Mouse (Mus musculus) liver, embryonic 11.5 days (tissue): ENCODE data around the gene Mphosph10. TPM values are rescaled to one million over a fixed set of nuclear protein-coding genes. Genes with fewer than 3 reads are reported as not detected.

Source experiments
- ATAC-seq: fragments of 200-750 bp; cut with Nextera tagmentation; replicated peaks from 2 replicates; pipeline ENCODE4 v1.8.0; 2017; ENCODE audit warnings: moderate number of reproducible peaks, mild to moderate bottlenecking, moderate TSS enrichment, moderate library complexity; ENCODE audit not compliant: low FRiP score
- DNase-seq: peaks from one replicate; pipeline ENCODE4 v3.0.0-alpha.2; 2017; ENCODE audit warnings: low spot score
- H3K27ac ChIP-seq: fragments of 300-500 bp; sonication (generic); 2 replicates; pipeline ENCODE4 v1.5.1; 2014; ENCODE audit warnings: mild to moderate bottlenecking, low read depth, low read length, control low read depth
- H3K27me3 ChIP-seq: fragments of 300-500 bp; sonication (generic); replicated peaks from 2 replicates; pipeline ENCODE4 v1.6.1; 2014; ENCODE audit warnings: low read length, mixed read lengths; ENCODE audit not compliant: control insufficient read depth, insufficient read depth
- H3K36me3 ChIP-seq: fragments of 300-500 bp; sonication (generic); 2 replicates; pipeline ENCODE4 v1.6.1; 2014; ENCODE audit warnings: mild to moderate bottlenecking, low read length, moderate library complexity, mixed read lengths; ENCODE audit not compliant: control insufficient read depth, insufficient read depth
- H3K4me1 ChIP-seq: fragments of 300-500 bp; sonication (generic); replicated peaks from 2 replicates; pipeline ENCODE4 v1.6.1; 2014; ENCODE audit warnings: low read length, mixed read lengths; ENCODE audit not compliant: control insufficient read depth, insufficient read depth
- H3K4me2 ChIP-seq: fragments of 300-500 bp; sonication (generic); 2 replicates; pipeline ENCODE4 v1.6.1; 2014; ENCODE audit warnings: mild to moderate bottlenecking, control low read depth, moderate library complexity
- H3K4me3 ChIP-seq: fragments of 300-500 bp; sonication (generic); 2 replicates; pipeline ENCODE4 v1.5.1; 2014; ENCODE audit warnings: low read depth, low read length, control low read depth
- H3K9ac ChIP-seq: fragments of 300-500 bp; sonication (generic); 2 replicates; pipeline ENCODE4 v1.6.1; 2014; ENCODE audit warnings: low read depth, low read length, control low read depth
- H3K9me3 ChIP-seq: fragments of 300-500 bp; sonication (generic); 2 replicates; pipeline ENCODE4 v1.6.1; 2016; ENCODE audit warnings: low read length, inconsistent platforms, mixed read lengths; ENCODE audit not compliant: control insufficient read depth
- WGBS: fragments of 180-500 bp; shearing (Covaris S2); extraction: QIAGEN DNeasy Blood & Tissue Kit; methylation state at CpG from one replicate; pipeline ENCODE4 v1.1.7; 2014; 5-methylcytosine and 5-hydroxymethylcytosine counted together
- polyA plus RNA-seq: library from polyadenylated mRNA; unstranded; fragments of >200 nt; fragmentation: Nextera tagmentation; extraction: Ambion mirVana; gene quantifications from 2 replicates; pipeline ENCODE4 v1.2.1, GENCODE M21; 2014

Mphosph10 gene
- polyA plus RNA-seq, 1 experiment from 2014 or later = 73.4 TPM

DNA sequence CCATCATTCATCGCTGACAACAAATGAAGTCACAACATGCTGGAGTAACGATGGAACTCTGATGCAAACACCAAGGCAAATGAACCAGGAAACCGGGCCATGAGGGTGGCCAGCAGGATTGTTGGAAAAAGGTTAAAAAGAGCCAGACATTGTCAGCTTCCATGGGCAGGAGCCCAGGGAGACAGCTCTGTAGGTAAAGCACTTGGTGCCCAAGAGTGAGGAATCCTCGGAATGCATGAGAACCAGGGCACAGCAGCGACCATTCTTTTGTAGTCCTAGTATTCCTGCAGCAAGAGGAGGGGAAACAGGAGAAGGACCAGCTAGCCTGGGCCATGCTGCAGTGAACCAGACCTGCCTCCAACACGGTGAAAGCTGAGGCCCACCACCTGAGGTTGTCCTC is 33.4 kb downstream of the Mphosph10 start:
- 92% methylated on average over 6 of the region's 6 CpGs for WGBS
- no peaks in the 10 kb centered on the region for H3K4me1 ChIP-seq
- no peak for ATAC-seq

DNA sequence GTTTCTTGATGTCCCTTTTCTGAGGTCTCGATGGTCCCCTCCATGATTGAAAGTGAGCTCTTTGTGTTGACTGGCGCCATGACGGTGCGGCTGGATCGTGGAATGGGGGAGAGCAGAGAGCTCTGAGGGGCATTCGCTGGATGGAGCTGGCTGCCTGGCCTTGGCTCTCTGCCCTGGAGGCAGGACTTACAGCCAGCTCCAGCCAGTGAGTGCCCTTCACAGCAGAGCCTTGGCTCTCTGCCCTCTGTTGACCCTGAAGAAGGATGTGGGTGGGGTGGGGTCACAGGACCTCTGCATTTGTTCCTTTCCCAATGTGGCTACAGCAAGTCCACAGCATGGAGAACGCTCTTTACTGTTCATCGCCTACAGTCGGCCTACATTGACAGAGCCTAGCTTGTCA is 34.7 kb downstream of the Mphosph10 start:
- Histone ChIP-seq H3K27me3 (no peaks in the 10 kb centered on the region), H3K4me3 (no peak overlapping the region), H3K36me3 (peaks cover 8% of the 10 kb centered on the region; the same call in 1 of the 2 replicates), H3K9me3 (no peaks in the 10 kb centered on the region), H3K4me2 (no peak overlapping the region), H3K9ac (no peak overlapping the region), H3K4me1 (no peaks in the 10 kb centered on the region), H3K27ac (no peak overlapping the region)
- DNase-seq (no peak), ATAC-seq (no peak)
- WGBS = 92% methylated on average over 9 of the region's 9 CpGs

More for the DNA sequence above, 33.4 kb downstream of the Mphosph10 start:
- Histone ChIP-seq H3K4me2 (no peak overlapping the region), H3K9ac (no peak overlapping the region), H3K4me3 (no peak overlapping the region), H3K36me3 (peaks cover 8% of the 10 kb centered on the region; the same call in 1 of the 2 replicates), H3K27ac (no peak overlapping the region), H3K27me3 (no peaks in the 10 kb centered on the region), H3K9me3 (no peaks in the 10 kb centered on the region)
- DNase-seq = no peak

GRCm38 (mm10) chr7:64356661-64357060 is 35.4 kb downstream of the Mphosph10 start:
- ATAC-seq (no peak), DNase-seq (no peak)
- no peak overlapping the region for H3K4me3 ChIP-seq
- no peaks in the 10 kb centered on the region for H3K4me1 ChIP-seq
- H3K4me2 ChIP-seq = no peak overlapping the region
- H3K9me3 ChIP-seq = no peaks in the 10 kb centered on the region
- H3K36me3 ChIP-seq = peaks cover 3% of the 10 kb centered on the region; the same call in 1 of the 2 replicates
- H3K9ac ChIP-seq = no peak overlapping the region
- no peak overlapping the region for H3K27ac ChIP-seq
- no peaks in the 10 kb centered on the region for H3K27me3 ChIP-seq
- 76% methylated on average over 5 of the region's 5 CpGs for WGBS

- ATAC-seq = no peak
- 89% methylated on average over 14 of the region's 14 CpGs for WGBS
- Histone ChIP-seq H3K9ac (no peak overlapping the region), H3K4me1 (no peaks in the 10 kb centered on the region), H3K4me2 (no peak overlapping the region), H3K4me3 (no peak overlapping the region), H3K36me3 (peaks cover 6% of the 10 kb centered on the region; the same call in 1 of the 2 replicates), H3K9me3 (no peaks in the 10 kb centered on the region), H3K27ac (no peak overlapping the region), H3K27me3 (no peaks in the 10 kb centered on the region)
- no peak for DNase-seq
Observed at GRCm38 (mm10) chr7:64354206-64354605, 37.9 kb downstream of the Mphosph10 start.

DNA sequence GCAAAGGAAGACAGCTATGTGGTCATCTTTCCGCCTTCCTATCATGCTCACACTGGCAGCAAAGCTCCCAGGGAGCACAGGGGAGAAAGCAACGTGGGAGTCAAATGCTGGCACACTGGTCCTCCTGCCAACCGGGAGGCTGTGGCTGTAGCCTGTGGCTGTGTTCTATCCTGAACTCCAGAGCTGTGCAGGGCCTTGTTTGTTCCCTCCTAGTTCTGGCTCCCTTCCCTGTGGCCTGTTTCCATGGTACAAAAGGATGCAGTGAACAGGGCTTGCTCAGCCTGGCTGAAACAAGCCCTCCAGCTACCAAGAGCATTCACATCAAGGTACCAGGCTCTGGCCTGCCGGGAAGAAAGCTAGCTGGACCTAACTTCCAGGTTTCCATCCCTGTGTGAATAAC is 41.0 kb downstream of the Mphosph10 start:
- H3K9me3 ChIP-seq = no peaks in the 10 kb centered on the region
- no peak overlapping the region for H3K4me2 ChIP-seq
- DNase-seq (no peak), ATAC-seq (no peak)
- H3K9ac ChIP-seq = no peak overlapping the region
- no peak overlapping the region for H3K27ac ChIP-seq
- WGBS = 83% methylated on average over 4 of the region's 4 CpGs
- H3K4me3 ChIP-seq = no peak overlapping the region
- H3K4me1 ChIP-seq = no peaks in the 10 kb centered on the region
- H3K27me3 ChIP-seq = no peaks in the 10 kb centered on the region
- peaks cover 9% of the 10 kb centered on the region; the same call in 1 of the 2 replicates for H3K36me3 ChIP-seq

GRCm38 (mm10) chr7:64349147-64349861 is 42.8 kb downstream of the Mphosph10 start:
- Histone ChIP-seq H3K9ac (no peak overlapping the region), H3K4me1 (no peaks in the 10 kb centered on the region), H3K4me3 (no peak overlapping the region), H3K9me3 (no peaks in the 10 kb centered on the region), H3K4me2 (no peak overlapping the region), H3K36me3 (peaks cover 11% of the 10 kb centered on the region; the same call in 1 of the 2 replicates), H3K27ac (no peak overlapping the region), H3K27me3 (no peaks in the 10 kb centered on the region)
- WGBS = 91% methylated on average over 15 of the region's 15 CpGs
- DNase-seq (no peak), ATAC-seq (no peak)

DNA sequence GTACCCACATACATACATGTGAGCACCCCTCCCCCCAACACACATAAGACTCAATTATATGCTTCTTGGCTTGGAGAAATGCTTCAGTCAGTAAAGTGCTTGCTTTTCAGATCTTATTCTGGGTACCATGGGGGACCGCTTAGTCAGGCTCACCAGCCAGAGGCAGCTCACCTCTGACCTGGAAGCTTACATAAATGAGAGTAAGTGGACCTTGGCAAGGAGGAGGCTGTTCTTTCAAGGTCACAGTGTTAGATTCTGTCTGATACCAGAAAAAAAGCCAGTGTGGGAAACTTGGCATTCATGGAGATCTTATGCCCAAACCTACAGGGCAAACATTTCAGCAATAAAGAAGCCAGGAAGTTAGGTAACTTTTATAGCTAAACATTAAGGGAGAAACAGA is 44.3 kb downstream of the Mphosph10 start:
- Histone ChIP-seq H3K4me1 (no peaks in the 10 kb centered on the region), H3K27ac (no peak overlapping the region), H3K9me3 (no peaks in the 10 kb centered on the region), H3K36me3 (peaks cover 11% of the 10 kb centered on the region; the same call in 1 of the 2 replicates), H3K4me3 (no peak overlapping the region), H3K4me2 (no peak overlapping the region), H3K27me3 (no peaks in the 10 kb centered on the region), H3K9ac (no peak overlapping the region)
- WGBS = 93% methylated on average over 1 of the region's 1 CpGs
- no peak for DNase-seq
- no peak for ATAC-seq

DNA sequence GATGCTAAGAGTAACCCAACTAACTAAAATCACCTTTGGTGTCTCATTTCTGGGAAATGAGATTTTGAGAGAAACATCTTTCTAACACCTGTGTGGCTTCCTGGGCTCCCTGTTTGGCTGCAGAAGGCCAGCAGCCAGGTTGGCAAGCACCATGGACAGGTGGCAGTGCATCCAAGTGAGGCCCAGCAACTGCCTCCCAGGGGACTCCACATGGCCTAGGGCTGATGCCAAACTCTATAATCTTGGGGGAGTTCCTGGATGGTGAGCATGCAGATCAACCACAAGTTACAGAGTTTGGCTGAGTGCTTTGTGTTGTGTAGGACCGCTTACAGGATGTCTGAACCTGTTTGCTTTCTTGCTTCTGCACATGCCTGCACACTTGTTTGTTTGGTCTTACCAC is 59.4 kb downstream of the Mphosph10 start:
- Histone ChIP-seq H3K9me3 (no peaks in the 10 kb centered on the region), H3K36me3 (peaks cover 6% of the 10 kb centered on the region; the same call in 1 of the 2 replicates), H3K27ac (no peak overlapping the region), H3K4me1 (no peaks in the 10 kb centered on the region), H3K4me2 (no peak overlapping the region), H3K27me3 (no peaks in the 10 kb centered on the region), H3K9ac (no peak overlapping the region), H3K4me3 (no peak overlapping the region)
- DNase-seq (no peak), ATAC-seq (no peak)
- WGBS = 88% methylated on average over 1 of the region's 1 CpGs

DNA sequence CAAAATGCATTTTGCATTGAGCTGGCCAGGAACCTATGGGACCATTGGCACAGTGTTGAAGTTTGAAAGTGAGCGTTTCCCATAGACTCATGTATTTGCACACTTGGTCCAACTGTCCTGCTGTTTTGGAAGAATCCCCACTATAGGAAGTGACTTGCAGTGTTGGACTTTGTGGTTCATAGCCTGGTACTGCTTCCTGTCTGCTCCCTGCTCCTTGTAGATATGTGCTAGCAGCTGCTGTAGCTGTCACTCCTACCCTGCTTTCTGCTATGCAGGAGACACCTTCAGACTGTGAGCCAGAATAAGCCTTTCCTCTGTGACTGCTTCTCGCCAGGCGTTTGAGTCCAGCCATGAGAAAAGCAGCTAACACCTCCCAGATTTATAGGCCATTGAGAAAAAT is 60.8 kb downstream of the Mphosph10 start:
- H3K9me3 ChIP-seq = no peaks in the 10 kb centered on the region
- H3K4me1 ChIP-seq = no peaks in the 10 kb centered on the region
- WGBS = 77% methylated on average over 3 of the region's 3 CpGs
- H3K36me3 ChIP-seq = peaks cover 3% of the 10 kb centered on the region; the same call in 1 of the 2 replicates
- no peaks in the 10 kb centered on the region for H3K27me3 ChIP-seq
- no peak overlapping the region for H3K27ac ChIP-seq
- H3K4me2 ChIP-seq = no peak overlapping the region
- no peak for ATAC-seq
- no peak overlapping the region for H3K9ac ChIP-seq
- H3K4me3 ChIP-seq = no peak overlapping the region
- DNase-seq = no peak
